Mouse (Mus musculus): ENCODE results near the gene Vmn2r51. TPM values are rescaled to one million over a fixed set of nuclear protein-coding genes. Genes with fewer than 3 reads are reported as not detected.
"Not testable (repeated sequence)": the region's sequence is repeated elsewhere in the genome, so short reads cannot be mapped to it uniquely, and the experiment has no call there.

Vmn2r51 gene
- not detected in 2 replicates for polyA plus RNA-seq (2015; fragmentation: Nextera tagmentation; extraction: Ambion mirVana)

GRCm38 (mm10) chr7:10105641-10106040 is at the start of gene Vmn2r51:
Gene Vmn2r51 (minus strand): TSS chr7:10105741.
- H3K27me3 ChIP-seq (replicated peaks; ENCODE audit: control insufficient read depth, insufficient read depth, low read length); H3K9me3 ChIP-seq (ENCODE audit: control insufficient read depth); H3K36me3 ChIP-seq (ENCODE audit: control insufficient read depth, insufficient read depth); H3K27ac ChIP-seq (ENCODE audit: low read depth, low read length); H3K4me2 ChIP-seq (replicated peaks; ENCODE audit: low read depth); H3K4me1 ChIP-seq (replicated peaks; ENCODE audit: control insufficient read depth, insufficient read depth, low read length); H3K9ac ChIP-seq (ENCODE audit: low read depth, low read length); ATAC-seq; H3K4me3 ChIP-seq (ENCODE audit: low read depth, low read length): not testable (repeated sequence)
- 47% methylated on average over 1 of the region's 1 CpGs for WGBS

- H3K27ac ChIP-seq (ENCODE audit: low read depth, low read length); H3K4me2 ChIP-seq (replicated peaks; ENCODE audit: low read depth); ATAC-seq; H3K4me3 ChIP-seq (ENCODE audit: low read depth, low read length); H3K36me3 ChIP-seq (ENCODE audit: control insufficient read depth, insufficient read depth); H3K9me3 ChIP-seq (ENCODE audit: control insufficient read depth); H3K27me3 ChIP-seq (replicated peaks; ENCODE audit: control insufficient read depth, insufficient read depth, low read length); H3K4me1 ChIP-seq (replicated peaks; ENCODE audit: control insufficient read depth, insufficient read depth, low read length); H3K9ac ChIP-seq (ENCODE audit: low read depth, low read length): not testable (repeated sequence)
Observed at GRCm38 (mm10) chr7:10053196-10053595, 52.3 kb downstream of the Vmn2r51 start, which contains the start of gene Vmn2r50. Gene Vmn2r50 (minus strand): TSS chr7:10053296.

Other genes starting within 250 kb of the Vmn2r51 start
- gene Vmn2r48, start 152.2 kb downstream of the Vmn2r51 start, polyA plus RNA-seq (2015; fragmentation: Nextera tagmentation; extraction: Ambion mirVana) = not detected in 2 replicates
- gene Vmn2r49, start 113.5 kb downstream of the Vmn2r51 start, polyA plus RNA-seq (2015; fragmentation: Nextera tagmentation; extraction: Ambion mirVana) = not detected in 2 replicates
- not detected in 2 replicates for gene Vmn2r50, start 52.4 kb downstream of the Vmn2r51 start, polyA plus RNA-seq (2015; fragmentation: Nextera tagmentation; extraction: Ambion mirVana)
- gene Vmn2r52, start 70.8 kb upstream of the Vmn2r51 start, polyA plus RNA-seq (2015; fragmentation: Nextera tagmentation; extraction: Ambion mirVana) = not detected in 2 replicates
- not detected in 2 replicates for gene Vmn1r66, start 172.3 kb upstream of the Vmn2r51 start, polyA plus RNA-seq (2015; fragmentation: Nextera tagmentation; extraction: Ambion mirVana)